Mouse (Mus musculus): ENCODE results near the gene Gnb5.

The Gnb5 gene

GRCm38 (mm10) chr9:75306126-75306898 lies at the start of gene Gnb5:
Gene Gnb5 (plus strand): TSS chr9:75306288.
- peak; percentile 87 for DNase-seq

DNA sequence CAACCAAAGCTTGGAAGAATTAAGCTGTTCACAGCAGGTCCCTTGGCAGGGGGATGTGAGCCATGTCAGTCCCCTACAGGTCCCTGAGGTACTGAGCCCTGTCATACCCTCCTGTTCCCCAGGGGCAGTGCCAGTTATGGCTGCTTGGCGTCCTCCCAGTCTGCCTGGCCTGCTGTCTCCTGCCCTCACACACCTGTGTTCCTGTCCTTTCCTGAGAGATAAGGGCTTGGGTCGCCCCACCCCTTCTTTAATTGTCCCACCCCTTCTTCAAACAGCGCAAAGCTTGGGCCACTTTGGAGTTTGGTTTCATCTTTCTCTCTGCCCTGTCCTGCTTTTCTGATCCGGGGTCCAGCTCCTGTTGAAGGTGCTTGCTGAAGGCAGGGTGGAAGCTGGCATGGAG lies 47.3 kb upstream of the Gnb5 start:
- DNase-seq, result no peak

DNA sequence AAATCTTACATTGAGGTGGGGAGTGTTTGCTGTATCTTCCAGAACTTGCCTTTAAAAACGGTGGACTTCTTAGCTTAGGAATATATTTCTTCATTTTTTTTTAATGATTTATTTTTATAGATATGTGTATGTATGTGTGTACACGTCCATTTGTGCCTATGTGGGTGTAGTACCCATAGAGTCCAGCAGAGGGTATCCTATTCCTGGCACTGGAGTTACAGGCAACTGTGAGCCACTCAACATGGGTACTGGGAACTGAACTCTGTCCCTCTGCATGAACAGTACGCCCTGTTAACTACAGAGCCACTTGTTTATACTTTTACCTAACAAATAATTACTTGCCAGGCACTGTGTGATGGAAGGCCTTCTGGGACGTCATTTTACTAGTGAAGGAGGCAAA lies 46.4 kb upstream of the Gnb5 start:
- DNase-seq, result no peak

- DNase-seq, result no peak
Measured at GRCm38 (mm10) chr9:75261332-75261872, 44.7 kb upstream of the Gnb5 start.

- no peak for DNase-seq
Measured at GRCm38 (mm10) chr9:75262235-75262826, 43.8 kb upstream of the Gnb5 start.

- DNase-seq, result no peak
Measured at GRCm38 (mm10) chr9:75264008-75264718, 41.9 kb upstream of the Gnb5 start.

- DNase-seq, result no peak
Measured at GRCm38 (mm10) chr9:75267147-75267546, 38.9 kb upstream of the Gnb5 start.

GRCm38 (mm10) chr9:75270382-75270781 lies 35.7 kb upstream of the Gnb5 start:
- no peak for DNase-seq

GRCm38 (mm10) chr9:75271539-75271938 lies 34.5 kb upstream of the Gnb5 start:
- DNase-seq, result no peak

DNA sequence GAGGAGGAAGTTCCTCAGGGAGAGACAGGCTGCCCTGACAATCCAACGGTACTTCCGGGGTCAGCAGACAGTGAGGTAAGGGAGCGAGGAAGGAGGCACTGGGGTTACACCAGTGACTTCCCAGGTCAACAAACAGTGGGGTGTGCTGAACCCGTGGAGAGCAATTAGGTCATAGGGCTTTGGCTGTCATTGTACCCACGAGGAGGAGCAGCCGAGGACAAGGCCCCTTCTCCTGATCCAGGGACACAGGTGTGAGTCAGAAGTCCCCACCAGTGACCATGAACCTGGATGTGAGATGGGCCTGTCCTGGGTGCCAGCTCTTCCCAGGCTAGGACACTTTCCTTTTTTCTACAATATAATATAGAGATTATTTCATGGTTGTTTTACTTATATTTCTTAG lies 32.4 kb upstream of the Gnb5 start:
- no peak for DNase-seq

DNA sequence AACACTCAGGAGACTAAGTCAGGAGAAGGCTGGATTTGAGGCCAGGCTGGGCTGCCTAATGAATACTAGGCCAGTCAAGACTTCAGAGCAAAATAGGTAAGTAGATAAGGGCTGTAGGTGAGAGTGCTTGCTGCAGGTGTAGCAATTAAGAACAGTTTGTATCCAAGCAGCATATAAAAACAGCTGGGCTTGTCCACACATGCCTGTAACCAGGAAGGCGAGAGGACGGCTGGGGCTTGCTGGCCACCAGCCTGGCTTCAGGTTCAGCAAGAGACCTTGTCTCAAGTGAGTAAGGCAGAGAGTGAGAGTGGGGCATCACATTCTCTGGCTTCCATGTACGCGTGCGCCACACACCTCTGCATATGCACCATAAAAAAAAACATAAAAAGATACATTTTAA lies 31.6 kb upstream of the Gnb5 start:
- no peak for DNase-seq

GRCm38 (mm10) chr9:75275051-75275450 lies 31.0 kb upstream of the Gnb5 start:
- no peak for DNase-seq

DNA sequence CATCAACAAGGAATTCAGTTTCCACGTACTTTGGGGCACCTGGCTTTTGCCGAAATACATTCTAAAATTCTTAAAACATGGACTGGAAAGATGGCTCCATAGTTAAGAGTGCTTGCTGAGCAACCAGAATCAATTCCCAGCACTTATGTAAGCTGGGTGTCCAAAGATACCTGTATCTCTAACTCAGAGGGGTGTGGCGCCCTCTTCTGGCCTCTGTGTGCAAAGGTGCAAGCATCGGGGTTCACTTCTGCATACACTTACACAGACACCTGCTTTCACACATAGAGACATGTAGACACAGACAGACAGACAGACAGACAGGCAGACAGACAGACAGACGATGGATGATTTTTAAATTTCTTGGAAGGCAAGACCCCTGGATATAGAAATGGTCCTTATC lies 25.3 kb upstream of the Gnb5 start:
- DNase-seq, result peak; percentile 59

- no peak for DNase-seq
Measured at GRCm38 (mm10) chr9:75282179-75282578, 23.9 kb upstream of the Gnb5 start.

- DNase-seq, result peak; percentile 76
Measured at GRCm38 (mm10) chr9:75282830-75283229, 23.3 kb upstream of the Gnb5 start.

DNA sequence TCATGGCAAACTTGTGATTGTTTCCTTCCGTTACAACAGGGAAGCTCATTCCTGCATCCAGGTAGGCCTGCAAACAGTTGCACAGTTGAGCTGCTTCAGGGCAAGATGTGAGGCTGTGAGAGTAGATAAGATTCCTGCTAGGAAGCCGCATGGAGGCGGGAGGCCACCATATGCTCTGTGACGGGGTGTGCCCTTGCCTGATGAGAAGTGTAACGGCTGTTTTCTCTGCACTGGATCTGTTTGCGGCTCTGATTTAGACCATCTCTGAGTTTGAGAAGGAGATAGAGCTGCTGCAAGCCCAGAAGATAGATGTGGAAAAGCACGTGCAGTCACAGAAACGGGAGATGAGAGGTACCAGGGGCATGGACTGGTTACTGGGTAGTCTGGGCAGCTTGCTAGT lies 22.5 kb upstream of the Gnb5 start:
- DNase-seq, result peak; percentile 70

- no peak for DNase-seq
Measured at GRCm38 (mm10) chr9:75285363-75285762, 20.7 kb upstream of the Gnb5 start.

GRCm38 (mm10) chr9:75287636-75288035 lies 18.5 kb upstream of the Gnb5 start:
- DNase-seq, result no peak

GRCm38 (mm10) chr9:75289545-75289944 lies 16.5 kb upstream of the Gnb5 start:
- DNase-seq, result no peak

DNA sequence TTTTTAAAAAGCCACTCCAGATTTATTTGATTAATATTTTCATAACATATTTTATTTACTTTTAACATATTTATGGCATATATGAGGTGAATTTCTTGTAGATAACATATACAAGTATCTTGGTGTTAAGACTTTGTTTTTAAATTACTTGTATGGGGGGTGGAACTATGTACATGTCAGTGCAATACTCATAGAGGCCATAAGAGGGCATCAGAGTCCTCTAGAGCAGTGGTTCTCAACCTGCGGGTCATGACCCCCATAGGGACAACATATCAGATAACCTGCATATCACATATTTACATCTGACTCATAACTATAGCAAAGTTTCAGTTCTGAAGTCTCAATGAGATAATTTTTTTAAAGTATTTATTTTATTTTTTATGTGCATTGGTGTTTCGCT lies 6.7 kb upstream of the Gnb5 start:
- DNase-seq, result no peak

DNA sequence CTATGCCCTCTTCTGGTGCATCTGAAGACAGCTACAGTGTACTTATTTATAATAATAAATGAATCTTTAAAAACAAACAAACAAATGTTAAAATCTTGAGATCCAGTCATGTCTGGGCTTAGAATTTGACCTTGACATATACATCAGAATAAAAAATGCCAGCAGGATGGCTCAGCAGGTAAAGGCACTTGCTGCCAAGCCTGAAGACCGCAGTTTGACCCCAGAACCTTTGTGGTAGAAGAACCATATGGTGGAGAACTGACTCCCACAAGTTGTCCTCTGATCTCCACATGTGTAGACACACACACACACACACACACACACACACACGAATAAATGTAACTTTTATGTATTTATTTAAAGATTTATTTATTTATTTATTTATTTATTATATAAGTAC lies 3.1 kb upstream of the Gnb5 start:
- DNase-seq, result no peak

GRCm38 (mm10) chr9:75303701-75304261 lies 2.3 kb upstream of the Gnb5 start:
- no peak for DNase-seq

DNA sequence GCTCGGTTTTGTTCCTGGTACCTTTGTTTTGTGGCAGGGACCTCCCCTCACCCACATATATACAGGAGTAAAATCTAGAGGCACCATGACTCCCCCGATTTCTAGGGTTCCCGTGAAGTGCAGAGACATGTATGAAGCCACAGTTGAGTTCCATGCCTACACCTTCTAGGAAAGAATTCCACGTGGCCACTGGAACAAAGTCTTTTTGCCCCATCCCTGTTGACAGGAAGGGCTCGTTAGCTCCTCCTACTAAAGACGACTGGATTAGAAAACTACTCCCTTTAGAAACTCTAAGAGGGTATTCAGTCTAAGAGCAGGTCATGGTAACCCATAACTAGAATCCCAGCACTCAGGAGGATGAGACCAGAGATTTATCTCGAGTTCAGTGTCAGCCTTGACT lies 1.8 kb upstream of the Gnb5 start:
- DNase-seq, result no peak

DNA sequence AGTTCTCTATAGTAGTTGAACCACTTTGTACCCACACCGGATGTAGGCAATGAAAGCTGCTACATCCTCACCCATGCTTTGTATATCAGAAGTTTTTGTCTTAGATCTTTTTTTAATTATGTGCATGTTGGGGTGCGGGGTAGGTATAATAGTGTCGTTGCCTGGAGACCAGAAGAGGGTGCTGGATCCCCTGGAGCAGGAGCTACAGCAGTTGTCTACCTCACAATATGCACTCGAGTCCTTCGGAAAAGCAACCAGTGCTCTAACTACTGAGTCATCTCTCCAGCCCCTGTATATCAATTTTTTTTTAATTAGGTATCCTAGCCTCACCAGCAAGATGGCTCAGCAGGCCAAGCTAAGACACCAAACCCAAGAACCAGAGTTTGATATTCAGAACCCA lies 927 bp downstream of the Gnb5 start:
- no peak for DNase-seq
